Mouse (Mus musculus): ENCODE results near the gene Nif3l1.

The Nif3l1 gene

GRCm38 (mm10) chr1:58445143-58445722, at the start of gene Nif3l1, which contains the start of gene Ppil3:
Gene Nif3l1 (plus strand): TSS chr1:58445151.
Gene Ppil3 (minus strand): TSS chr1:58445486.
- peak; percentile 87 for DNase-seq (ENCODE audit: extremely low spot score)

DNA sequence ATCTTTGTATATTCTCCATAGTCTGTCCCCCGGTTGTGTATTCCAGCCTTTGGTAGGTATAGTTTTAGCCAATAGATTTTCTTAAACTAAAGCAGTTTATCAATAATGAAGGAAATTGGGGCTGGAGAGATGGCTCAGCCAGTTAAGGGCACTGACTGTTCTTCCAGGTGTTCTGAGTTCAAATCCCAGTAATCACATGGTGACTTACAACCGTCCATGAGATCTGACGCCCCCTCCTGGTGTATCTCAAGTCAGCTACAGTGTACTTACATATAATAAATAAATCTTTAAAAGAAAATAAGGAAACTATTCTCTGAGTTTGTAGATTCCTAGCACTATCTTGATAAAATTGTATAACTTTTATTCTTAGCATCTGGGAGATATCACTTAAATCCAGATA, 49.6 kb upstream of the Nif3l1 start:
- DNase-seq (ENCODE audit: extremely low spot score): no peak

DNA sequence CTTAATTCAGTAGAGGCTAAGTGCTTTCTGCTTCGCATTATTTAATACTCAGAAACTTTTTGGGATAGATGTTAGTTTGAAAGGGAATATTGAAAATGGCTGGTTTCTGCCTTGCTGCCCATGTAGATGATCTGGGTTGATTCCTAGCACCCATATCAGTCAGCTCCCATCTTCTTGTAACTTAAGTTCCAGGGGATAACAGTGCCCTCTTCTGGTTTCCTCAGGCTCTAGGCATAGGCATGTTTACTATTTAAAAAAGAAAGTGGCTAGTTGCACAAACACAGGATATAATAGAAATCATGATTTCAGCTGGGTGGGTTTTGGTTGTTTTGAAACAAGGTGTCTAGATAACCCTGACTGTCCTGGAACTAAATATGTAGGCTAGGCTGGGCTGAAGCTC, 48.8 kb upstream of the Nif3l1 start:
- no peak for DNase-seq (ENCODE audit: extremely low spot score)

- no peak for DNase-seq (ENCODE audit: extremely low spot score)
These were observed 47.2 kb upstream of the Nif3l1 start for GRCm38 (mm10) chr1:58397731-58398130.

GRCm38 (mm10) chr1:58401396-58401795, 43.6 kb upstream of the Nif3l1 start:
- DNase-seq (ENCODE audit: extremely low spot score): no peak

DNA sequence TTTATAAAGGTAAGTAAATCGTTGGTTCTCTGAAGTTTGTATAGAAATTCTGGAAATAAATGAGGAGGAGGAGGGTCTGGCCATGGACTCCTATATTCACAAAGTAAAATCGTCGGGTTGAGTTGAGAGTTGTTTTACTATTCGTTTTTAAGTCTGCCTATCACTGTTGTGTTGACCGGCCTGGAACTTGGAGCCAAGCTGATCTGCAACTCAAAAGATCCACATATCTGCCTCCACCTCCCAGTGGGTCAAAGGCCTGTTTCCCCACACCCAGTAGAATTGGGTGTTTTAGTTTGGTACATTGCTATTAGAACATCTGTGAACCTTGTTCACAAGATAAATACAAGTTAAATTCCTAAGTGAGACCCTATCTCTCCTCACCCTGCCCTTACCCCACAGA, 41.2 kb upstream of the Nif3l1 start:
- DNase-seq (ENCODE audit: extremely low spot score): no peak

DNA sequence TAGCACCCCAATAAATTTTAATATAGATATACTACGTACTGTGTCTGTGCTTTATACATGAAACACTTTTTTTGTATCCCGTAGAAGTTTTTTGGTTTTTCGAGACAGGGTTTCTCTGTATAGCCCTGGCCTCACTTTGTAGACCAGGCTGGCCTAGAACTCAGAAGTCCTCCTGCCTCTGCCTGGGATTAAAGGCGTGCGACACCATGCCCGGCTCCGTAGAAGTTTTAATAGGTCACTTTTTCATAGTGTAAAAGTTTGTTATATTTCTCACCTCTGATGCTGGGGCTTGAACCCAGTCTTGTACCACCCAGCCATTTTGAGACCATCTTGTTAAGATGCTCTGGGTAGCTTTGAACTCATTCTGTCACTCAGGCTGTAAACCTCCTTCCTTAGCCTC, 37.6 kb upstream of the Nif3l1 start:
- no peak for DNase-seq (ENCODE audit: extremely low spot score)

DNA sequence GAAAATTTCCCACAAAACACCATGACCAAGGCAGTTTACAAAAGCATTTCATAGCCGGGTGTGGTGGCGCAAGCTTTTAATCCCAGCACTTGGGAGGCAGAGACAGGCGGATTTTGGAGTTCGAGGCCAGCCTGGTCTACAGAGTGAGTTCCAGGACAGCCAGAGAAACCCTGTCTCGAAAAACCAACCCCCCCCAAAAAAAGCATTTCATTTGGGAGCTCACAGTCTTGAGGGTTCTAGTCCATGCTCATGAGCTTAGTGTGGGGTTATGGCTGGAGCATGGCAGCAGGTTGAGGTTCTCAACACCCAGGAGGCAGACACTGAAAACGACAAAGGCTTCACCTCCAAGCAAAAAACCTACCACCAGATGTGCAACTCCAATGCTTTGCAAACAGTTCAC, 36.8 kb upstream of the Nif3l1 start:
- no peak for DNase-seq (ENCODE audit: extremely low spot score)

- DNase-seq (ENCODE audit: extremely low spot score): no peak
These were observed 35.3 kb upstream of the Nif3l1 start for GRCm38 (mm10) chr1:58409553-58410197.

- no peak for DNase-seq (ENCODE audit: extremely low spot score)
These were observed 34.8 kb upstream of the Nif3l1 start for GRCm38 (mm10) chr1:58410198-58410588.

DNA sequence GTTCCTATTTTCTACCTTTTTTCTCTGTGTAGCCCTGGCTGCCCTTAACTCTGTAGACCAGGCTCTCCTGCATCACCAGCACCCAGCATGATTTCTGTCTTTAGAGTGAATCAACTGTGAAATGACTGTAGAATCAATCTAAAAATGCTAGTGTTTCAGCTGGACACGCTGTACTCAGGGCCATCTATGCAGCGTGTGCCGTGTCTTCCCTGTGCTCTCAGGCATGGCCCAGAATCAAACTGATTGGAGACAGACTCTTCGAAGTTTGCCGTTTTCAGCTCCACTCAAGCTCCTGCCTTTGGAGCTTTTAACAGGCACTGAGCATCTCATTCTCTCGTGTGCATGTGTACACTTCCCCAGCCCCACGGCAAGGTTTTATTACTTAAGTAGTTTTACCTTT, 34.2 kb upstream of the Nif3l1 start:
- DNase-seq (ENCODE audit: extremely low spot score): no peak

DNA sequence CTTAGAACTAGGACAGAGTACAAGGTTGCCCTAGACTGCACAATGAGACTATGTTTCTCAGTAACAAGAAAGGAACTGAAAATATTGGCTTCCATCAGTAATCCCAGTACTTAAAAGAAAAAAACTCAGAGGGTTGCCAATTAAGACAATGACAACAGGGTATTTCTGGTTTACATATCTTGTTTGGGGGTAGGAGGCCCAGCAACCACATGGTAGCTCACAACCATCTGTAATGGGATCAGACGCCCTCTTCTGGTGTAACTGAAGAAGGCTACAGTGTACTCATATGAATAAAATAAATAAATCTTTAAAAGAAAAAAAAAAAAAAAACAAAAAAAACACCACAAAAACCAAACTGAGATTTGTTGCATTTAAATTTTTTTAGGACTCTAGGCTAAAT, 29.5 kb upstream of the Nif3l1 start:
- DNase-seq (ENCODE audit: extremely low spot score): no peak

DNA sequence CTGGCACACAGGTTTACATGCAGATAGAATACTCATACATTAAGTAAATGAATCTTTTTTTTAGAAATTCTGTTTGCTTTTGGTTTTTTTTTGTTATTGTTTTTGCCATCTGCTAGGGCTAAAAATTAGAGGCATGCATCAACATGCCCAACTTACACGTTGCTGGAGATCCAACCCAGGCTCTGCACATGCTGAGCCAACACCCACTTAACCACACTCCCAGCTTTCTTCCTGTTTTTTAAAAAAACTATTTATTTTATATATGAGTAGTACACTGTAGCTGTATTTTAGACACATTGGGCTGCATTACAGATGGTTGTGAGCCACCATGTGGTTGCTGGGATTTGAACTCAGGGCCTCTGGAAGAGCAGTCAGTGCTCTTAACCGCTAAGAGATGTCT, 28.9 kb upstream of the Nif3l1 start:
- DNase-seq (ENCODE audit: extremely low spot score): no peak

DNA sequence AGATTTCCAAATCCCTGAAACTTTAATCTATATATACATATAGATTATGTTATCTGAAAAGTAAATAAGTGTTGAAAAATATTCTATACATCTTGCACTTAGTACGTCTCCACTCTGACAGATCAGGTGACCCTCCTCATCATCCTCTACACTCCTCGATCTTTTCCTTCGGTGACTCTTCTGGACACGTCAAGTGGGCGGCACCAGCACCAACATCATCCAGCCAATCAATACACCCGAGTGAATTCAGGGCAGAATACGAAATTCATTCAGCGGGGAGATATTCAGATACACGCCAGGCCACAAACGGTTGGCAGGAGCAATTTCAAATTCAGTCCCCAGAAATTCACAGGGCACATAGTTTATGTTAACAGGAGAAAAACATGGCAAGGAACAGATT, 24.9 kb upstream of the Nif3l1 start:
- DNase-seq (ENCODE audit: extremely low spot score): no peak

- no peak for DNase-seq (ENCODE audit: extremely low spot score)
These were observed 24.0 kb upstream of the Nif3l1 start for GRCm38 (mm10) chr1:58420961-58421360.

GRCm38 (mm10) chr1:58422879-58423278, 22.1 kb upstream of the Nif3l1 start:
- DNase-seq (ENCODE audit: extremely low spot score): peak; percentile 43

DNA sequence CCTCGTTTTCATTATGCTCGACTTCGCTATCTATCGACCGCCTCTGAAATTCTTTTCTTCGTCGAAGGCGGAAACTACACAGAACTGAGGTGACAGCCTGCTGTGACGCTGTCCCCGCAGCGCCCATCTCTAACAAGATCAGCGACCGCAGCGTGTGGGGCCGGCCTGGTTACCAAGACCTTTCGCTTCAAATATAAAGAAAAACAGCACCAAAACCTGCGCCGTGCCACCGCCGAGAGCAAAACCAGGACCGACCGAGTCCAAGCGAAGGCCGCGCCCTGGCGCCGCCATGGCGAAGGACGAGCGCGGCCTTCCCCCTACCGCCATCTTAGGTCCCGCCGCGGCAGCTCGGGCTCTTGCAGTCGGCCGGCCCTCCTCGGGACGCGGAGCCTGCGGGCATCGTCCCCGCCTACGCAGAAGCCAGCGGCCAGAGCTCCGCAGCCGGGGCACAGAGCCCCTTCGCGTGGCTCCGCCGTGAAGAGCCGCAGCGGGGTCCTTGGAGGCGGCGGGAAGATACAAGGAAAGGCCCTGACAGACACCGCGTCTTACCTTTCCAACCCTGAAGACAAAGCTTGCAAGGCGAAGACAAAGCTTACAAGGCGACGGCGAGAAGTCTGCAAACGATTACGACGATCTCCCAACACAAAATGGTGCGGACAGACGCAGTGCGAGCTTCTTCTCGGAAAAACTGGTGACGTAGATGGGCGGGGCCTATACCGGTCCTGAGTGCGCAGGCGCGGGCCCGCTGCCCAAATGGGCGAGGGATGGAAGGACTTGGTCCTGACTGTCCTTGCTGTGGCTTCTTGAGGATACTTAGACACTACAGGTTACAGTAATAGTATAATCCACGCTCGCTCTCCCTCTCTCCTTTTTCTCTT, 21.3 kb upstream of the Nif3l1 start, which contains the start of gene Clk1:
Clk1 (minus strand) TSS at position 696 of the 878 bp plus-strand sequence.
- peak; percentile 91 for DNase-seq (ENCODE audit: extremely low spot score)

DNA sequence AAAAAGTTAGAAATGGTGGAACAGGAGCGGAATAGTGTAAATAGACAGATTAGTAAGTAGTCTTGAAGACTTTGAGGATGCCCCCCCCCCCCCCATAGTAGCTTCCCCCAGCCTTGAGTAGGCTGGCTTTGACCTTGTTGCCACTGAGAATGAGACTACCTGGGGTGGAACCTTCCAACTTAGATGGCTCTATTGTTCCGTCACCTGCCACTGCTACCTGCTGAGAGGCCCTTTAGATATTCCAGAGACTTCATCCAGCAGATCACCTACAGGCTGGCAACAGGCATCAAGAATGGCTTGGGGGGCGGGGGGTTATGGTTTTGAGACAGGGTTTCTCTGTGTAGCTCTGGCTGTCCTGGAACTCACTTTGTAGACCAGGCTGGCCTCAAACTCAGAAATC, 20.4 kb upstream of the Nif3l1 start:
- no peak for DNase-seq (ENCODE audit: extremely low spot score)

GRCm38 (mm10) chr1:58444691-58445090, 260 bp upstream of the Nif3l1 start:
- DNase-seq (ENCODE audit: extremely low spot score): no peak

DNA sequence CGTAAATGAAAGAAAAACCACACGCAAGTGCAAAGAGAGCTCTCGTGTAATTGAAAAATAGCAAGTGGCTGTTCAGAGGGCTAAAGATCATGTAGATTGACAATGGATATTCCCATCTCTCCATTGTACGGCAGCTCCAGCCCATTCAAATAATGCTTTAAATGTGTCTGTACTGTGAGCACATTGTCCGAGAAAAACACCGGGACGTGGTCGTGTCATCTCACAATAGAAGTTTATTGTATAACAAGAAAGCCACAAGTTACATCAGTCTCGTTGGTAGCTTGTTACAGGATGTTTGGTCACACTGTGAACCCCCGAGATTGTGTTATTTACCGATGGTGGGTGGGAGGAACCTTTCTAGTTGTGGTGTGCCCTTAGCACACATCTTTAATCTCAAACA, 910 bp downstream of the Nif3l1 start:
- DNase-seq (ENCODE audit: extremely low spot score): no peak

DNA sequence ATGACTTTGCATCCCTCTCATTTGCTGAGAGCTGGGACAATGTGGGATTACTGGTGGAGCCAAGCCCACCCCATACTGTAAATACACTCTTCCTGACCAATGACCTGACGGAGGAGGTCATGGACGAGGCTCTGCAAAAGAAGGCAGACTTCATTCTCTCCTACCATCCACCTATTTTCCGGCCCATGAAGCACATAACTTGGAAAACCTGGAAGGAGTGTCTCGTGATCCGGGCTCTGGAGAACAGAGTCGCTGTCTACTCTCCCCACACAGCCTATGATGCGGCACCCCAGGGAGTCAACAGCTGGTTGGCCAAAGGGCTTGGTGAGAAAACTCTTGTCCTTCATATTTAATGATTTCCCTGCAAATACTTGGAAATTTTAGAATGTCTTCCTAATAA, 2.8 kb downstream of the Nif3l1 start:
- no peak for DNase-seq (ENCODE audit: extremely low spot score)

- no peak for DNase-seq (ENCODE audit: extremely low spot score)
These were observed 3.4 kb downstream of the Nif3l1 start for GRCm38 (mm10) chr1:58448396-58448795.

DNA sequence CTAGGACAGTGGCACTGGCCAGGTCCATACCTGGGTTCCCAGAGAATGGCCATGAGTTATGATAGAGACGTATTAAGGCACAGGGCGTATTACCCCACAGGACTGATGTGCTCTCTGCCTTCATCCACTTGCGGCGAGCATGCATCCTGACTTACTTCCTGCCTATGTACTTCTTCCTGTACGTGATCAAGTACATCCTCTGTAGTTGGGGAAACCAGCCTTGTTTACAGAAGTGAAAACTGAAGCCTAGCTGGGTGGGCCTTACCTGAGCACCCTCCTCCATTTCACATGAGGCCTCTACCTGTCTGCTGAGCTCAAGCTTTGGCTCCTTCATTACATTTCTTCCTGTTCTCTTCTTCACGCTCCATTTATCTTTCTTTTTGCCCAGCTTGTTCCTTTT, 9.4 kb downstream of the Nif3l1 start:
- no peak for DNase-seq (ENCODE audit: extremely low spot score)

Measured in embryo, embryonic 9.5 days (tissue).